Mouse (Mus musculus): ENCODE results near the gene Dld.

Gene Dld

GRCm38 (mm10) chr12:31293361-31294142 lies 57.7 kb downstream of the Dld start:
- DNase-seq = no peak

GRCm38 (mm10) chr12:31290951-31291350 lies 60.3 kb downstream of the Dld start:
- no peak for DNase-seq

- no peak for DNase-seq
These were observed 62.2 kb downstream of the Dld start for GRCm38 (mm10) chr12:31289046-31289445.

GRCm38 (mm10) chr12:31283617-31284136 lies 67.6 kb downstream of the Dld start:
- no peak for DNase-seq

- no peak for DNase-seq
These were observed 68.1 kb downstream of the Dld start for GRCm38 (mm10) chr12:31283131-31283530.

- no peak for DNase-seq
These were observed 69.0 kb downstream of the Dld start for GRCm38 (mm10) chr12:31282241-31282640.
